Mouse (Mus musculus) brown adipose tissue, adult 24 weeks (tissue): ENCODE data around the gene Zfp791. TPM values are rescaled to one million over a fixed set of nuclear protein-coding genes. Genes with fewer than 3 reads are reported as not detected.
"Not testable (repeated sequence)": the region's sequence is repeated elsewhere in the genome, so short reads cannot be mapped to it uniquely, and the experiment has no call there.

Experiments used
- H3K27ac ChIP-seq: fragments of 200-500 bp; replicated peaks from 2 replicates; pipeline ENCODE4 v1.5.1; 2012; ENCODE audit warnings: low read depth, mild to moderate bottlenecking, low read length
- H3K4me1 ChIP-seq: fragments of 200-500 bp; 2 replicates; pipeline ENCODE4 v1.6.1; 2012; ENCODE audit warnings: low read length, mixed read lengths; ENCODE audit not compliant: control insufficient read depth, insufficient read depth, insufficient read length
- H3K4me3 ChIP-seq: fragments of 200-500 bp; 2 replicates; pipeline ENCODE4 v1.5.1; 2012; ENCODE audit warnings: low read depth, mild to moderate bottlenecking, low read length, moderate library complexity; ENCODE audit not compliant: insufficient read depth
- polyA plus RNA-seq: library from polyadenylated mRNA; stranded (reverse); fragments of >200 nt; gene quantifications from 2 replicates; pipeline ENCODE4 v1.2.4, GENCODE M21; 2012; ENCODE audit not compliant: missing spikeins, insufficient read depth, insufficient read length

Zfp791 gene
- 0.44 and 0.96 TPM in 2 replicates for polyA plus RNA-seq

DNA sequence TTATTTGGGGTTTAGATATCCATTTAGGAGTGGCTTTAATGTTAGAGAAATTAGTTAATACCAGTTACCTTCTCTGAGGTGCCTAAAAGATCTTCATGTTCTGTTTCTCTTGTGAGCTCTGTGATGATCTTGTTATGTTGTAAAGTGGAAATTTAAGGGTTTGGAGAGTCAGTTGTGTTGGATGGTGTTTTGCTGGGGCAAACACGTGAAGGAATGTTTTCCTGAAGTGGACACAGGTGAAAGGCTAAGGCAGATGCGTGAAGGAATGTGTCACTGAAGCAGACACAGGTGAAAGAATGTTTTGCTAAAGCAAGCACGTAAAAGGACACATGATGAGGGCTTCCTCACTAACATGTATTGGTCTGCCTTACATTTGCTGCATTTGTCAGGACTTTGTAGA, at the start of gene Zfp791:
Gene Zfp791, minus strand, starts transcription at position 101 of the 400 bp plus-strand sequence.
- Histone ChIP-seq H3K27ac (no peak within 1 kb of the TSS), H3K4me1 (peaks cover 2% of the 10 kb centered on the region; the same call in 1 of the 2 replicates), H3K4me3 (no peak within 1 kb of the TSS)

- Histone ChIP-seq H3K4me1 (no peaks in the 10 kb centered on the region), H3K4me3 (no peak overlapping the region), H3K27ac (no peak overlapping the region)
Measured at GRCm38 (mm10) chr8:85171291-85171690, 48.4 kb upstream of the Zfp791 start.

GRCm38 (mm10) chr8:85151624-85152023, 28.7 kb upstream of the Zfp791 start, which contains the start of gene Cks1brt:
Cks1brt (plus strand) TSS chr8:85151924.
- H3K4me3 ChIP-seq = no peak within 1 kb of the TSS
- H3K4me1 ChIP-seq = no peaks in the 10 kb centered on the region
- no peak within 1 kb of the TSS for H3K27ac ChIP-seq

GRCm38 (mm10) chr8:85142516-85142915, 19.6 kb upstream of the Zfp791 start:
- no peak overlapping the region for H3K4me3 ChIP-seq
- peak overlapping the region; percentile 52; the same call in 1 of the 2 replicates for H3K27ac ChIP-seq
- no peaks in the 10 kb centered on the region for H3K4me1 ChIP-seq

DNA sequence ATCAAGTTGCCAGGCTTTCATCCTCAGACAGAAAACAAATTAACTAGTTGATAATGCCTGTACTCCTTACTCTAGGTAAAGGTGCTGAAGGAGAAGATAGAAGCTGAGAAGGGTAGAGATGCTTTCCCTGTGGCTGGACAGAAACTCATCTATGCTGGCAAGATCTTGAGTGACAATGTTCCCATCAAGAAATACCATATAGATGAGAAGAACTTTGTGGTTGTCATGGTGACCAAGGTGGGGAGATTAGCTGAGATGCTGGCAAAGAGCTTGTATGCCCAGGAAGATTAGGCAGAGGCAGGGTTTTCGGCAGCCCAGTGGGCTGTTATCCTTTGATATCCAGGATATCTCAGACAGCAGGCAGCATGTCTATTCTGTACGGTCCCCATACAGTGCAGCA, 12.8 kb upstream of the Zfp791 start:
- not testable (repeated sequence) for H3K4me1 ChIP-seq, H3K27ac ChIP-seq

DNA sequence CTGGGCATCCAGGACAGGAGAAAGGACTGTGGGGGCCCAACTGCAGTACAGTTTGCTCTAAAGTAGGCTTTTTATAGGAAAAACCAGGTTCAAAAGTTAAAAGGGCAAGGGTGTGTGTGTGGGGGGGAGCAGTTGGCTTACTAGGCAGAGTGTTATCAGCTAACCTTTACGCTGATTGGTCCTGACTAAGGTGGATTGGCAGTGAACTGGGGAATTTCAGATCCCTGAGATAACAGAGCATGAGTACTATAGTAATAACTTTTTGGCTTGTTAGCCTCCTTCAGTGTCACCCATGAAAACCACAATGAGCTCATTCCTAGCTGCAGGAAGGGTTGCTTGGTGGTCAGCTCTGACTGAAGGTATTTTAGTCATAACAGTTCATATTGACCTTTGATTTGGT, 9.4 kb upstream of the Zfp791 start:
- Histone ChIP-seq H3K27ac (no peak overlapping the region), H3K4me1 (no peaks in the 10 kb centered on the region), H3K4me3 (no peak overlapping the region)

More for the DNA sequence above, 12.8 kb upstream of the Zfp791 start:
- H3K4me3 ChIP-seq = not testable (repeated sequence)

- no peak overlapping the region for H3K4me3 ChIP-seq
- no peak overlapping the region for H3K27ac ChIP-seq
Measured at GRCm38 (mm10) chr8:85123691-85124090, 796 bp upstream of the Zfp791 start.

GRCm38 (mm10) chr8:85120251-85120650, 2.6 kb downstream of the Zfp791 start:
- H3K4me3 ChIP-seq, H3K4me1 ChIP-seq, H3K27ac ChIP-seq: not testable (repeated sequence)

More at GRCm38 (mm10) chr8:85123691-85124090, 796 bp upstream of the Zfp791 start:
- H3K4me1 ChIP-seq = peaks cover 2% of the 10 kb centered on the region; the same call in 1 of the 2 replicates

GRCm38 (mm10) chr8:85119052-85119981, 3.6 kb downstream of the Zfp791 start:
- Histone ChIP-seq H3K27ac (no peak overlapping the region), H3K4me3 (peak overlapping the region; percentile 80)

GRCm38 (mm10) chr8:85116984-85117383, 5.9 kb downstream of the Zfp791 start:
- Histone ChIP-seq H3K4me3 (no peak overlapping the region), H3K27ac (no peak overlapping the region), H3K4me1 (peaks cover 2% of the 10 kb centered on the region; the same call in 1 of the 2 replicates)

More at GRCm38 (mm10) chr8:85119052-85119981, 3.6 kb downstream of the Zfp791 start:
- H3K4me1 ChIP-seq = peaks cover 2% of the 10 kb centered on the region; the same call in 1 of the 2 replicates

DNA sequence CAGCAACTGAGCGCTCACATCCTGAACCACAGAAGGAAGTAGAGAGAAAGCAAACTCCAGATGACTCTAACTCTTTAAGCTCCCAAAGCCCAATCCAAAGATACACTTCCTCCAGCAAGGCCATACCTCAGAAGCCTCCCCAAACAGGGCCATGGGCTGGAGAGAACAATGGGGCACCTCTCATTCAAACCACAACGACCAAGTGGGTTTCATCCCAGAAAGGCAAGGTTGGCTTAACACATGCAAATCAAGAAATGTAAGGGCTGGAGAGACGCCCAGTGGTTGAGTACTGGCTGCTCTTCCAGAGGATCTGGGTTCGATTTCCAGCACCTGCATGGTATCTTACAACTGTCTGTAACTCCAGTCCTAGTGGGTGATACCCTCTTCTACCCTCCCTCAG, 7.4 kb downstream of the Zfp791 start:
- H3K4me3 ChIP-seq = no peak overlapping the region
- H3K4me1 ChIP-seq = peaks cover 2% of the 10 kb centered on the region; the same call in 1 of the 2 replicates
- no peak overlapping the region for H3K27ac ChIP-seq

GRCm38 (mm10) chr8:85113241-85113640, 9.7 kb downstream of the Zfp791 start:
- Histone ChIP-seq H3K27ac (no peak overlapping the region), H3K4me1 (no peaks in the 10 kb centered on the region), H3K4me3 (no peak overlapping the region)

DNA sequence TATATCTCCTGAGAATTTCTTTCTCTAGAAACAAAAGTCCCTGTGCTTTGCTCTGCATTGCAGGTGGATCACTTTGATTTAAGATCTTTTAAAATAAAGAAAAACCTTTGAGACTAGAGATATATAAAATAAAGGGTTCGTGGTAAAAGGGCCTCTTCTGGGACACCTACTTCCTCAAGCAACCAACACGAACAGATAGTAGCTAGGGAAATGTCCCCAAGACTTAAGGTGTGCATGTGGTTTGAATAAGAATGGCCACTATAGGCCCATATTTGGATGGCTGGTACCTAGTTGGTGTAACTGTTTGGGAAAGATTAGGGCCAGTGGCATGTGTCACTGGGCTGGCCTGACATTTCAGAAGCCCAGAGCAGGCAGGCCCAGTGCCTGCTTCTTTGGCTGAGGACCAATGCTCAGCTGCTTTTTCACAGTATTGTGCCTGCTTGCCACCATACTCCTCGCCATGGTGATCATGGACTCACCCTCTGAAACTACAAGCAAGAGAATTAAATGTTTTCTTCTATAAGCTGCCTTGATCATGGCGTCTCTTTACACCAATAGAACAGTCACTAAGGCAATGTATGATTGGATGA, 22.7 kb downstream of the Zfp791 start:
- Histone ChIP-seq H3K27ac (no peak overlapping the region), H3K4me1 (no peaks in the 10 kb centered on the region), H3K4me3 (no peak overlapping the region)

GRCm38 (mm10) chr8:85096850-85097249, 26.0 kb downstream of the Zfp791 start:
- H3K4me1 ChIP-seq = no peaks in the 10 kb centered on the region
- no peak overlapping the region for H3K4me3 ChIP-seq
- no peak overlapping the region for H3K27ac ChIP-seq

DNA sequence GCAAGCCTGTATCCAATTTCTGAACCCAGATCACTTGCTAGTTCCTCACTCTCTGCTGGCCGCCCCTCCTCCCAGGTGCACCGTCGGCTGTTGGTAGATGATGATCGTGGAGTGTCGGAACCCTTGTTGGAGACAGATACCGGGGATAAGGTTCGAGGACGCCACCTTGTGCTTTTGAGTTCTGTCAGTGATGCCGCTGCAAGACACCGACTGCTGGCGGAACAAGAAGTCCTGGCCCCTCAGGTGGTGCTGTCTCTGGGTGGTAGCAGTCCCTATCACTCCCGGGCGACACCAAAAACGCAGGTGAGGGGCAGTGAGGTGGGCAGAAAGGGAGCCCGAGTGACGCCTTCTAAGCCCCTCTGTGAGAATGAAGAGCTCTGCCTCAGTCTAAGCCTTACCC, 26.7 kb downstream of the Zfp791 start:
- Histone ChIP-seq H3K27ac (no peak overlapping the region), H3K4me3 (no peak overlapping the region), H3K4me1 (no peaks in the 10 kb centered on the region)
